Mouse (Mus musculus) naive thymus-derived CD4-positive, alpha-beta T cell, adult 2 months (primary cell): ENCODE measurements around the gene Smg6.

ENCODE experiments used
- DNase-seq: peaks from one replicate; pipeline ENCODE4 v3.0.0-alpha.2; 2011; ENCODE audit warnings: low read depth

Smg6 gene

GRCm38 (mm10) chr11:74929111-74929510 is 3.5 kb downstream of the Smg6 start:
- no peak for DNase-seq

DNA sequence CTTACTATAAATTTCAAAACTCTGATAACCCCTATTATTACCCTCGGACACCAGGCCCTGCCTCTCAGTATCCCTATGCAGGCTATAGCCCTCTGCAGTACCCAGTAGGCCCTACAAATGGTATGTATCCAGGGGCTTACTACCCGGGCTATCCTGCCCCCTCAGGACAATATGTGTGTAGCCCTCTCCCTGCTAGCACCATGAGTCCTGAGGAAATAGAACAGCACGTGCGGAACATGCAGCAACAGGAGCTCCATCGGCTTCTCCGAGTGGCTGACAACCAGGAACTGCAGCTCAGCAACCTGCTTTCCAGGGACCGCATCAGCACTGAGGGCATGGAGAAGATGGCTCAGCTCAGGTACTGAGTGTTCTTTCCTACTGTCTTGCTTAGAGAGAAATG is 4.8 kb downstream of the Smg6 start:
- no peak for DNase-seq

DNA sequence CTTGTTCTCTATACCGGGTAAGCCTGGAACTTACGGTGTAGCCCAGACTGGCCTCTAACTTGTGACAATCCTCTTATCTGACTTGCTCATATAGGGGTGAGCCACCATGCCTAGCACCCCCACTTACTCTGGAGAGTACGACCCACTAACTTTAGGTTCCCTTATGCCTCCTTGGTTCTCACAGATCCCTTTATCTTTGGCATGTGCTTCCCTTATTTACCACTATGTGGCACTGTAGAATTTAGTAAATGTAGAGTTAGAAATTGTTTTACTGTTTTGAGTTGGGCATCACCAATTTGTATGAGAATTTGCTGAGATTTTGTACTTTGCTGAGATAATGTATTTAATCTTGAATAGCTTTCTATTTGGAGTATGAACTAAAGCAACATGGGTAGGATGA is 20.7 kb downstream of the Smg6 start:
- peak; percentile 76 for DNase-seq

DNA sequence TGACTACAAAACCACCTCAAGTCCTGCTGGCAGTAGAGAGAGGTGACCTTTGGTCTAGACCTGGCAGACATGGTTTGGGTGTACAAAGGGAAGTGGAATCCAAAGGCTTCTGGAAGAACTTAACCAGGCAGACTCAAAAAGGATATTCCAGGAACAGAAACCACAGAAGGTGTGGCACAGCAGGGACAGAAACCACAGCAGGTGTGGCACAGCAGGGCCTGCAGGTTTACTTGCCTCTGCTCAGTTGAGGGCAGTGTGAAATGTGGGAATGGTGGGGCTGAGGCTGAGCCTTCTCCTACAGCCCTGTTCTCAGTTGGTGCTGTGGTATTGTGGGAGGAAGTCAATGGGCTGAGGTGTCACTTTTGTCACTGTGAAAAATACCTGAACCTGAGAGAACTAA is 29.3 kb downstream of the Smg6 start:
- DNase-seq = no peak

DNA sequence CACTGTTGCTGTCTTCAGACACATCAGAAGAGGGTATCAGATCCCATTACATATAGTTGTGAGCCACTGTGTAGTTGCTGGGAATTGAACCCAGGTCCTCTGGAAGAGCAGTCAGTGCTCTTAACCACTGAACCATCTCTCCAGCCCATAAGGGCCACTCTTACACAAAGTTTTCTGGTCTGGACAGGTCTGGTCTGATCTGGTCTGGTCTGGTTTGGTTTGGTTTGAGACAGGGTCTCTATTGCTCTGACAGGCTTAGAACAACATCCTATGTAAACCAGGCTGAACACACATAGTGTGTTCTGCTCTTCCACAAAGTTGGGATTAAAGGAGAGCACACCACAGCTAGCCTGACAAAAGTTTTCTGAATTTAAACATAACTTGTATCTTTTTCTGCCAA is 30.4 kb downstream of the Smg6 start:
- no peak for DNase-seq

DNA sequence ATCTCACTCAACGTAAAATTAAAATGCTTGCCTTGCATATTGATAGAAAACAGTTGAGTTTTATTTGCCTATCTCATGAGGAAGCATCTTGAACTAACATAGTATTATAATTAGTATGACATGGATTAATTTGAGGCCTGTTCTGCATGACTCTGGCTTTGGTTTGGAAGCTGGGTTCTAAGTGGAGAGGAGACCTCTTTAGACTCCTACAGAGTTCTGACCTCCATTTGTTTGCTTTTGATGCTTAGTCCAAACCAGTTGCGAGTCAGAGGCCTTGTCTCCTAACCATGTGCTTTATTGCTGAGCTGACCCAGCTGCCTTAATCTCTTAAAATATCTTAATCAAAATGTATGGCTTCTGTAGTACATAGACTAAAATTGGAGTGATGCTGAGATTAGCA is 32.0 kb downstream of the Smg6 start:
- DNase-seq = no peak

DNA sequence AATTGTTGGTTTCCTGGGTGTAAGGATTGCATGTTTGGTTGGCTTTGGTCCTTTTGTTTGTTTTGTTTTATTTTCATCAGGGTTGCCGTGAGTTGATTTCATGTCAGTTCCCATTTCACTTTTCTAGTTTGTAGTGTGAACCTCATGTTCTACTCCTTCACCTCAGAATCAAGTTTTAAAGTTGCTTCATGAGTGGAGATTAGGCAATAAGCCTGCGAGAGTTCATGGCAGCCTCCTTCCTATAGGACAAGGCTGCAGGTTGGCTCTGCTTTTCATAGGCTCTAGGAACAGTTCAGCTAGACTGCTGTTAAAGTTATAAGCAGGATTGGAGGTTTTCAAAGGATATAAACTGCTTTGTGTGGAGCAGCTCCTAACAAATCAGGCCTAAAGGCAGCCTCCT is 33.9 kb downstream of the Smg6 start:
- no peak for DNase-seq

DNA sequence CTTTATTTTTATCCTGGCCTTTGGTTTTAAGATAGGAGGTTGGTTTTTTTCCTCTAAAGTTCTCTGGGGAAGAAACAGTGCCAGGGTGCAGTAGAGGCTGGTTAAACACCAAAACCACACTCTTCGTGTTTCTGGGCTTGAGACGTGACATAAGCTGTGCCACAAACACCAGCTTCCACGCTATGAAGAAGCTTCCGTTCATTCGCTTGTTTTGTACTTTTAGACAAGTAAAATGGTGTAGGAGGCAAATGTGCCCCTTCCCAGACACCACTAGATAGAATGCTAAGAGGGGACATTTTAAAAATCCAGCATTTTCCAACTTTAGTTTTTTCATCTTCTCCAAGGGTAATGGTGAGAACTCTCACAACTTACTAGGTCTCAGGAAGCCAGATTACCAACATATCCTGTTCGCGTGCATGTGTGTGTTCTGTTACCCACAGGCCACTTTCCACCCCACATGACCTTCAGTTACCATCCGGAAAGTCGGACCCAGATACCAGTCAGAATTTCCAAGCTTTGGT is 34.5 kb downstream of the Smg6 start:
- DNase-seq = peak; percentile 69

- DNase-seq = no peak
Observed at GRCm38 (mm10) chr11:74961953-74962352, 36.3 kb downstream of the Smg6 start.

GRCm38 (mm10) chr11:74962846-74963407 is 37.3 kb downstream of the Smg6 start:
- DNase-seq = no peak

DNA sequence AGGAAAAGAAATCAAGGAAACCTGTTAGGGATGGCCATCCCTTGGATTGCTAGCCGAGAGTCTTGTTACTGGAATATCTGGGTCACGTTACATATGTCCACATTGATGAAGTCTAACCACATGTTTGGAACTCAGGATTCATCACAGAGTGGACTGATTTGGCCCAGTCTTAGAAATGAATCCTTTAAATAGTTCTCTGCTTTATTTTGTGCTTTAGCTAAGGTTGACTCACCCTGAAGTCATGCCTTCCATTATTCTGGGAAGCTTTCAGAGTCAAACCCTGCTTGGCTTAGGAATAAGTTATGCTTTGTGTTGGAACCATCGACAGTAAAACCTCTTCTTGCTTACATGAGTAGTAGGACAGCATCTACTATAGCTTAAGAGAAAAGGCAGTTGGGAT is 39.9 kb downstream of the Smg6 start:
- DNase-seq = no peak

GRCm38 (mm10) chr11:74973290-74974157 is 47.9 kb downstream of the Smg6 start:
- DNase-seq = no peak

GRCm38 (mm10) chr11:74974615-74975014 is 49.0 kb downstream of the Smg6 start:
- DNase-seq = no peak

DNA sequence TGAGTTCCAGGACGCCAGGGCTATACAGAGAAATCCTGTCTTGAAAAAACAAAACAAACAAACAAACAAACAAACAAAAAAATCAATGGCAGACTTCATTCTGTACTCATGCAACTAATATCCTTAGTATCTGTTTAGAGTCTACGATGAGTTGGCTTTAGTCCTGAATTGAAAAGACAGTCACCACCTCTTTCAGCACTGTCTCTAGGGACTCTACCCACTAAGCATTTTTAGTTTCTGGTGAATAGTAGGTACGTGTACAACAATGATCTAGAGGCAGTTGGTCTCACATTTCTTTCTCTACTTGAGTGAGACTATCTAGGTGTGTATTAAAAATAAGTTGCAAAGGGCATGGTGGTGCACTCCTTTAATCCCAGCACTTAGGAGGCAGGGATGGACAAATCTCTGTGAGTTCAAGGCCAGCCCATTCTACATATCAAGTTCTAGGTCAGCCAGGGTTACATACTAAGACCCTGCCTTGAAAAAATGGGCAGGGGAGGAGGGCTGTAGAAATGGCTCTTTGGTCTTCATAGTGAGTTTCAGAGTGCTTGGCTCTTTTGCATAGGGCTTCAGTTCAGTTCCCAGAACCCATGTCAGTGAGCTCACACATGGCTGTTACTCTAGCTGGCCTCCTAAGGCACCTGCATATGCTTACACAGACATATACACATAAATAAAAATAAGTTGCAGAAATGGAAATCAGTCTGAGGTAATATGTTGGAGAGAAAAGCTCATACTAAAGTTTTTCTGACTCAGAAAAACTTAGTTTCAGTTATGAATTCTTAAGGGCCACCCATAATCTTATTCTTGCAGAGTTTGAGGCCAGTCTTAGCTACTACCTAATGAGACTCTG is 51.4 kb downstream of the Smg6 start:
- no peak for DNase-seq

DNA sequence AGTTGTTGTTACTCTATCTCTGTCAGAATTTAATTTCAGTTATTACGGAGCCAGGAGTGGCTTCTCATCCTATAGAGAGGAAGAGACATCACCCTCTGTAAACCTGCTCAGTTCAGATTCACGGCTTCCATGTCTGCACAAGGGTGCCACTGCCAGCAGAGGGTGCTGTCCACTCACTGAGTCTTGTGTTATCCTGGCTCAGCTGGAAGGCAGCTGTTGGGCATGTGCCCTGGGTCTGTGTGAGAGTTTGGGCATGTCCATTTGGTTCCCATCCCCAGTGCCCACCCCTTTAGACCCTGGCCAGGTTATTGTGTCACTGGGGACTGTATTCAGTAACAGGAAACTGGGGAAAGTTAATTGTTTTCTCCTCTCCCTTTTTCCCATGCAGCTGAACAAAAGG is 55.8 kb downstream of the Smg6 start:
- DNase-seq = peak; percentile 81

DNA sequence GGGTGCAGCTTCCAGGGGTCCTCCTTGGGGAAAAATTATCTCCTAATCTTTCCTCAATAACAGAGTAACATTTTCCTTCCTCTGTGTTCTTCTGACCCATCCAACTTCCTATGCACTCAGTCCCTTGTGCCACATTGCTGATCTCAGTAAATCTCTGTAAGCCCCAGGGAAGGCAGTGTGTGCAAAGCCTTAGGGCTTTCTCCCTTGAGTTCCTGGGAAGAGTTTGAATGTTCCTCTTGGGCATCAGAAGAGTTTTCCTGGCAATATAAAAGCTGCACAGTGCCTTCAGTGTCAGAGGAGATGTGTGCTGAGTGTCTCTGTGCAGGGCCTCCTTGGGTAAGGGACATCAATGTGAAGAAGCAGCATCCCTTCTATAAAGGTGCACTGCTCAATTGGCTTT is 56.6 kb downstream of the Smg6 start:
- DNase-seq = no peak

DNA sequence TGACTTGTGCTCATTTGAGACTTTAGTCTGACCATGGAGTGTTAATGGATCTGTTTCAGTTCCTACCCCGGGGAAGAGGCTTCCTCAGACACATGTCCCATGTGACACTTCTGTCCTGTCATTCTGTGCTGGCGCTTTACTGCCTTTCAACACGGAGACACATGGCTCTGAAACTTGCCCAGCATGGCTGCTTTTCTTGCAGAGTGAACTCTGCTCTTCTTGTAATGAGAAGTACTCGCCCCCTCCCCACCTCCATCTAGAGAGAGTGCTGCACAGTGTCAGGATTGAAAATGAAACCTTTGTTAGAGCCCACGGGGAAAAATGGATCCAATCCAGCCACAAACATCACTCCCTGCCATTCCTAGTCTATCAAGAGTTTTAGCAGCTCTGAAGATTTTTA is 62.5 kb downstream of the Smg6 start:
- DNase-seq = no peak

DNA sequence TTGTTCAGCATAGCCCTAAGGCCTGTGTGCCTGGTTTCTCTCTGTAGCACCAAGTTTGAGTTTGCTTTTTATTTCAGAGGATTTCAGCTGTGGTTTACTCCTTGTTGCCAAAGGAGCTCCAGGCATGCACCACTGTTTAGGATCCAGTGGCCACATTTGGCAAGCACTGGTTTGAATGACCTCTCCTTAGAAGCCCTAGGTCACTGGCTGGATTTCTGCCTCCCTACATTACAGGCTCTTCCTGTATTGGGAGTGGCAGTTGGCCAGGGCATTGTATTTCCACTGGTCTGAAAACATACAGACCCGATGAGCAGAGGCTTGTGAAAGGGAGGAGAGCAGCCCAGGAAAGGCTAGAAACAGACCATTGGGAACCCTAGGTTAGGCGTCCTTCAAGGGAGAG is 63.4 kb downstream of the Smg6 start:
- DNase-seq = no peak

DNA sequence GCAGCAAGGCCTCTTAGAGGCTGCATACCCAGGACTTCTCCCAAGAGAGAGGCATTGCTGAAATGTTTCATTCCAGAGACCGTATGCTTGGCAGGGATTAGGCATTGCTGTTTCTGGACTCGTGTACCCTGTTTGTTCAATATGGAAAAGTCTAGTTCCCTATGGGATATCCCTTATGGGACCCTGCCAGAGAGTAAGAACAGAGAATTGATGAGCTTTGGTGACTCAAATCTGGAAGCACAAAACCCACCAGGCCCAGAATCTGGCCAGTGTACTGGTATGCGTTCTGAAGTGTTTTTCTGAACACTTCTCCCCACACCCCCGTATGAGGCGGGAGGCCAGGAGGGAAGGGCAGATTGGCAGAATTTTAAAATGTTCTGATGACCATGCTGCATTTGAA is 64.9 kb downstream of the Smg6 start:
- DNase-seq = no peak

DNA sequence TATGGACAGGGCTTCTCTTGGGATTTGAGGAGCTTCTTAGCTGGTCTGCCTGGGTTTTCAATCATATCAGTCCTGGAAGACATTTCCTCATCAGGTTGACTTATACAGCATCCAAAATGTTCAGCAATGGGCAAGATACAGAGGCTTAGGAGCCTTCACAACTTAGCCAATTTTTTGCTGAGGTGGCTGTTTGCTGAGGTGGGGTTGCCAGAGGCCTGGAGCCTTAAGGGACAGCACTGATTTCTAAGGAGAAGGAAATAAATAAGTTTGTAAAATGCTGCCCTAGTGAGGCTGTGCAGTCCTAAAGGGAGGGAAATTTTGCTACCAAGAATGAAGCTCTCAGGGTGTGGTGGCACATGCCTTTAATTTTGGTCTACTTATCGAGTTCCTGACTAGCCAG is 65.7 kb downstream of the Smg6 start:
- no peak for DNase-seq

DNA sequence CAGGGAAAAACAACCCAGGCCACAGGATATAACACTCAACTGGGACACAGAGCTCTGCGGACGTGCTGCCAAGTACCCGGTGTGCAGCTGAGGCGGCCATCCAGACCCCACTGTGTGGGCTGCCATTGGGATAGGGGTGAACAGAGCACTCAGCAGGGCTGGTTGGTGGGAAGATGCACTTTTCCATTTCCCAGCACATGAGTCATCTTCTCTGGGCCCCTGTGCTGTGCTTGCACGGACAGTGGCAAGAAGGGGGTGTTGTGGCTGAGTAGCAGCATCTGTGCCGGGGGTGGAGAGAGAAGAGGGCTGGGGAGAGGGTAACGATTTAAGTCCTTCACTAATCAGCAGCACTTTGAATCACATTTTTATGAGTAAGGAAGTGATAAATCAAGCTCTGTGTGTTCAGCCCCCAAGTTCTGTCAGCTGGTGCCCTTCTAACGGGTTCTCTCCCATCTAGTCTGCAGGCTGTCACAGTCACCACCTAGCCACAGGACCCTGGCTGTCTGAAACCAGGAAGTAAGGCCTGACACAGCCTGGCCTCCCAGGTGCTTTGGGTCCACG is 66.9 kb downstream of the Smg6 start:
- DNase-seq = no peak

DNA sequence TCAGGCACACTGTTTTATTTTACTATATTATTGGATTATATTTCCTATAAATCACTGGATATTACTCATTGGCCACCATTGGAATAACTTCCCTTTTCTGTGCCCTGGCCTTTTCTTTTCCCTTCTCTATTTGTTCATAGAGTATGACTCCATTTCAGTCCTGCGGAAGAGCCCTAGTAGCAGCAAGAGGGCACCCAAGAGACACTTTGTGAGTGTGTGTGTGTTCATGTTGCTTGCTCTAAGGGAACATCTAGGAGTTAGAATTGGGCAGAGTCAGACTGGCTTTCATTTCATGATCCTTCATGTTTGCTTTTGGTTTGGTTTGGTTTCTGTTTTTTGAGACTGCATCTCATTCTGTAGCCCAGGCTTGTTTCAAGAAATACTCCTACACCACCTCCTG is 68.5 kb downstream of the Smg6 start:
- DNase-seq = no peak
